Mouse (Mus musculus): Measurements from ENCODE around the gene Pilra. TPM values are rescaled to one million over a fixed set of nuclear protein-coding genes. Genes with fewer than 3 reads are reported as not detected.
"Not testable (repeated sequence)": the region's sequence is repeated elsewhere in the genome, so short reads cannot be mapped to it uniquely, and the experiment has no call there.

The Pilra gene
- polyA plus RNA-seq, 1 experiment from 2014 or later = 2.0 TPM

GRCm38 (mm10) chr5:137857960-137858710 is 22.1 kb upstream of the Pilra start, which contains the start of gene Pilrb1:
TSS of gene Pilrb1 (minus strand) at chr5:137858106.
- H3K4me2 ChIP-seq (ENCODE audit: low read depth, low read length); H3K9me3 ChIP-seq (replicated peaks; ENCODE audit: control insufficient read depth, low read length); H3K27me3 ChIP-seq (ENCODE audit: control insufficient read depth, insufficient read depth, low read length); H3K27ac ChIP-seq (ENCODE audit: low read length); H3K36me3 ChIP-seq (ENCODE audit: control insufficient read depth, insufficient read depth); H3K4me1 ChIP-seq (ENCODE audit: control insufficient read depth, insufficient read depth, low read length); ATAC-seq (replicated peaks; ENCODE audit: extremely low read depth, insufficient read depth, low FRiP score); H3K9ac ChIP-seq (ENCODE audit: low read length); H3K4me3 ChIP-seq (ENCODE audit: low read length): not testable (repeated sequence)
- 63% methylated on average over 2 of the region's 2 CpGs for WGBS

- 52% methylated on average over 4 of the region's 5 CpGs for WGBS
- not testable (repeated sequence) for H3K9ac ChIP-seq (ENCODE audit: low read length); H3K27me3 ChIP-seq (ENCODE audit: control insufficient read depth, insufficient read depth, low read length); ATAC-seq (replicated peaks; ENCODE audit: extremely low read depth, insufficient read depth, low FRiP score); H3K4me1 ChIP-seq (ENCODE audit: control insufficient read depth, insufficient read depth, low read length); H3K36me3 ChIP-seq (ENCODE audit: control insufficient read depth, insufficient read depth); H3K4me2 ChIP-seq (ENCODE audit: low read depth, low read length); H3K9me3 ChIP-seq (replicated peaks; ENCODE audit: control insufficient read depth, low read length); H3K4me3 ChIP-seq (ENCODE audit: low read length); H3K27ac ChIP-seq (ENCODE audit: low read length)
Observed at GRCm38 (mm10) chr5:137856870-137857269, 20.8 kb upstream of the Pilra start.

- H3K36me3 ChIP-seq (ENCODE audit: control insufficient read depth, insufficient read depth); H3K9ac ChIP-seq (ENCODE audit: low read length); H3K27me3 ChIP-seq (ENCODE audit: control insufficient read depth, insufficient read depth, low read length); H3K9me3 ChIP-seq (replicated peaks; ENCODE audit: control insufficient read depth, low read length); H3K4me1 ChIP-seq (ENCODE audit: control insufficient read depth, insufficient read depth, low read length); H3K27ac ChIP-seq (ENCODE audit: low read length); ATAC-seq (replicated peaks; ENCODE audit: extremely low read depth, insufficient read depth, low FRiP score); H3K4me2 ChIP-seq (ENCODE audit: low read depth, low read length); H3K4me3 ChIP-seq (ENCODE audit: low read length): not testable (repeated sequence)
- WGBS = 65% methylated on average over 3 of the region's 3 CpGs
Observed at GRCm38 (mm10) chr5:137854907-137855306, 18.8 kb upstream of the Pilra start.

GRCm38 (mm10) chr5:137850313-137850712 is 14.2 kb upstream of the Pilra start:
- H3K9ac ChIP-seq (ENCODE audit: low read length); H3K9me3 ChIP-seq (replicated peaks; ENCODE audit: control insufficient read depth, low read length); H3K27me3 ChIP-seq (ENCODE audit: control insufficient read depth, insufficient read depth, low read length); H3K4me3 ChIP-seq (ENCODE audit: low read length); H3K36me3 ChIP-seq (ENCODE audit: control insufficient read depth, insufficient read depth); H3K4me2 ChIP-seq (ENCODE audit: low read depth, low read length); ATAC-seq (replicated peaks; ENCODE audit: extremely low read depth, insufficient read depth, low FRiP score); H3K4me1 ChIP-seq (ENCODE audit: control insufficient read depth, insufficient read depth, low read length); H3K27ac ChIP-seq (ENCODE audit: low read length): not testable (repeated sequence)
- WGBS = 72% methylated on average over 1 of the region's 1 CpGs

GRCm38 (mm10) chr5:137837110-137837509 is 1.0 kb upstream of the Pilra start:
- ATAC-seq (replicated peaks; ENCODE audit: extremely low read depth, insufficient read depth, low FRiP score); H3K27me3 ChIP-seq (ENCODE audit: control insufficient read depth, insufficient read depth, low read length); H3K4me3 ChIP-seq (ENCODE audit: low read length); H3K36me3 ChIP-seq (ENCODE audit: control insufficient read depth, insufficient read depth); H3K4me1 ChIP-seq (ENCODE audit: control insufficient read depth, insufficient read depth, low read length); H3K4me2 ChIP-seq (ENCODE audit: low read depth, low read length); H3K9me3 ChIP-seq (replicated peaks; ENCODE audit: control insufficient read depth, low read length); H3K27ac ChIP-seq (ENCODE audit: low read length); H3K9ac ChIP-seq (ENCODE audit: low read length): not testable (repeated sequence)

- Histone ChIP-seq H3K27ac (ENCODE audit: low read length) (no peak overlapping the region), H3K9ac (ENCODE audit: low read length) (no peak overlapping the region), H3K27me3 (ENCODE audit: control insufficient read depth, insufficient read depth, low read length) (no peaks in the 10 kb centered on the region), H3K4me1 (ENCODE audit: control insufficient read depth, insufficient read depth, low read length) (no peaks in the 10 kb centered on the region), H3K4me3 (ENCODE audit: low read length) (no peak overlapping the region), H3K4me2 (ENCODE audit: low read depth, low read length) (no peak overlapping the region), H3K9me3 (replicated peaks; ENCODE audit: control insufficient read depth, low read length) (no peaks in the 10 kb centered on the region), H3K36me3 (ENCODE audit: control insufficient read depth, insufficient read depth) (no peaks in the 10 kb centered on the region)
- no peak for ATAC-seq (replicated peaks; ENCODE audit: extremely low read depth, insufficient read depth, low FRiP score)
Observed at GRCm38 (mm10) chr5:137836611-137837010, 530 bp upstream of the Pilra start.

GRCm38 (mm10) chr5:137833500-137833899 is 2.6 kb downstream of the Pilra start:
- Histone ChIP-seq H3K36me3 (ENCODE audit: control insufficient read depth, insufficient read depth) (no peaks in the 10 kb centered on the region), H3K9ac (ENCODE audit: low read length) (no peak overlapping the region), H3K27me3 (ENCODE audit: control insufficient read depth, insufficient read depth, low read length) (no peaks in the 10 kb centered on the region), H3K4me1 (ENCODE audit: control insufficient read depth, insufficient read depth, low read length) (no peaks in the 10 kb centered on the region), H3K4me2 (ENCODE audit: low read depth, low read length) (no peak overlapping the region), H3K9me3 (replicated peaks; ENCODE audit: control insufficient read depth, low read length) (no peaks in the 10 kb centered on the region), H3K27ac (ENCODE audit: low read length) (no peak overlapping the region), H3K4me3 (ENCODE audit: low read length) (no peak overlapping the region)
- 48% methylated on average over 4 of the region's 4 CpGs for WGBS
- ATAC-seq (replicated peaks; ENCODE audit: extremely low read depth, insufficient read depth, low FRiP score) = peak; percentile 68

GRCm38 (mm10) chr5:137831506-137831905 is 4.6 kb downstream of the Pilra start:
- WGBS = 60% methylated on average over 6 of the region's 6 CpGs

GRCm38 (mm10) chr5:137831106-137831505 is 5.0 kb downstream of the Pilra start:
- Histone ChIP-seq H3K4me2 (ENCODE audit: low read depth, low read length) (no peak overlapping the region), H3K9ac (ENCODE audit: low read length) (no peak overlapping the region), H3K27me3 (ENCODE audit: control insufficient read depth, insufficient read depth, low read length) (no peaks in the 10 kb centered on the region), H3K27ac (ENCODE audit: low read length) (no peak overlapping the region), H3K4me1 (ENCODE audit: control insufficient read depth, insufficient read depth, low read length) (no peaks in the 10 kb centered on the region), H3K9me3 (replicated peaks; ENCODE audit: control insufficient read depth, low read length) (no peaks in the 10 kb centered on the region), H3K36me3 (ENCODE audit: control insufficient read depth, insufficient read depth) (no peaks in the 10 kb centered on the region), H3K4me3 (ENCODE audit: low read length) (no peak overlapping the region)
- ATAC-seq (replicated peaks; ENCODE audit: extremely low read depth, insufficient read depth, low FRiP score) = no peak
- 72% methylated on average over 4 of the region's 4 CpGs for WGBS

More at GRCm38 (mm10) chr5:137831506-137831905, 4.6 kb downstream of the Pilra start:
- Histone ChIP-seq H3K4me1 (ENCODE audit: control insufficient read depth, insufficient read depth, low read length) (no peaks in the 10 kb centered on the region), H3K27me3 (ENCODE audit: control insufficient read depth, insufficient read depth, low read length) (no peaks in the 10 kb centered on the region), H3K9me3 (replicated peaks; ENCODE audit: control insufficient read depth, low read length) (no peaks in the 10 kb centered on the region), H3K4me2 (ENCODE audit: low read depth, low read length) (no peak overlapping the region), H3K27ac (ENCODE audit: low read length) (no peak overlapping the region), H3K9ac (ENCODE audit: low read length) (no peak overlapping the region), H3K4me3 (ENCODE audit: low read length) (no peak overlapping the region), H3K36me3 (ENCODE audit: control insufficient read depth, insufficient read depth) (no peaks in the 10 kb centered on the region)
- no peak for ATAC-seq (replicated peaks; ENCODE audit: extremely low read depth, insufficient read depth, low FRiP score)
